In genomic region chr7:66060066-66060956, GRCm38 (mm10) we compare ENCODE assay signal across 8 mouse cellular contexts. TPM values are rescaled to one million over a fixed set of nuclear protein-coding genes. Genes with fewer than 3 reads are reported as not detected.
DNase-seq lines count a peak whose midpoint lies in the region; ATAC-seq lines count a peak whose summit lies in the region.

No protein-coding gene starts in this region.

- H3K36me3 ChIP-seq in intestine, embryonic 14.5 days (ENCODE audit: control insufficient read depth, insufficient read depth, low read length): peaks cover 30% of the 10 kb centered on the region

- under 1% methylated on average over 52 of the region's 64 CpGs for WGBS in intestine, embryonic 14.5 days

- DNase-seq in adrenal gland, adult 18-20 months (ENCODE audit: low spot score in 2 of 2): peak; percentile 85
- peak; percentile 94 for DNase-seq in embryo, embryonic 10.5 days (ENCODE audit: low spot score)
- peak; percentile 87 for DNase-seq in gastrocnemius, postnatal 14 days
- DNase-seq in intestine, embryonic 14.5 days (ENCODE audit: low spot score): peak; percentile 95
- DNase-seq in left cerebral cortex, postnatal 14 days (ENCODE audit: low spot score in 2 of 2): peak; percentile 80 to 90
- DNase-seq in right cerebral cortex, postnatal 14 days: peak; percentile 88
- DNase-seq in urinary bladder, postnatal 25 days (ENCODE audit: low spot score): peak; percentile 86

- peaks cover 13% of the 10 kb centered on the region; the same call in 1 of the 2 replicates for H3K4me1 ChIP-seq in intestine, embryonic 14.5 days (replicated peaks; ENCODE audit: control insufficient read depth, insufficient read depth, low read length)

- H3K9ac ChIP-seq in intestine, embryonic 14.5 days (ENCODE audit: low read length): peak overlapping the region; percentile 92

- H3K4me2 ChIP-seq in intestine, embryonic 14.5 days (ENCODE audit: low read length): peak overlapping the region; percentile 93

- intact Hi-C loops in gastrocnemius, postnatal 14 days (cut with DNase I; ENCODE audit: low total_unique reads): no loop called here
- intact Hi-C loops in left cerebral cortex, postnatal 14 days (cut with DNase I): no loop called here

- H3K27ac ChIP-seq in intestine, embryonic 14.5 days (ENCODE audit: low read depth): peak overlapping the region; percentile 57; the same call in 1 of the 2 replicates

- H3K27me3 ChIP-seq in intestine, embryonic 14.5 days (replicated peaks; ENCODE audit: control insufficient read depth, insufficient read depth, low read length): no peaks in the 10 kb centered on the region

- peak overlapping the region; percentile 91 for H3K4me3 ChIP-seq in intestine, embryonic 14.5 days (ENCODE audit: low read depth, low read length)

- ATAC-seq in intestine, embryonic 14.5 days (replicated peaks; ENCODE audit: low FRiP score, low TSS enrichment, low read depth): peak; percentile 94
- ATAC-seq in megakaryocyte-erythroid progenitor cell, adult 5-6 weeks (replicated peaks; ENCODE audit: low FRiP score, low TSS enrichment, poor library complexity, severe bottlenecking): peak; percentile 89

- no peaks in the 10 kb centered on the region for H3K9me3 ChIP-seq in intestine, embryonic 14.5 days (ENCODE audit: control insufficient read depth, low read length)

RNA-seq across cellular contexts. Expression of gene Snrpa1, which starts 1.5 kb away (rescaled TPM):
- total RNA-seq in adrenal gland, adult 18-20 months (2021): 10 to 100 TPM; 33.8 to 37.2 TPM
- 10 to 100 TPM; 17.3 to 17.9 TPM for total RNA-seq in gastrocnemius, postnatal 14 days (2021)
- 178 and 191 TPM in 2 replicates for polyA plus RNA-seq in intestine, embryonic 14.5 days (2014; fragmentation: Nextera tagmentation; extraction: Ambion mirVana)
- 10 to 100 TPM; 32.6 to 33.1 TPM for total RNA-seq in left cerebral cortex, postnatal 14 days (2021)
- 141 and 167 TPM in 2 replicates for total RNA-seq in megakaryocyte-erythroid progenitor cell, adult 5-6 weeks (2014; fragmentation: Nextera tagmentation)
- 151 and 194 TPM in 2 replicates for total RNA-seq in megakaryocyte-erythroid progenitor cell, adult 5-6 weeks (2017)

RNA-seq across cellular contexts. Expression of gene Gm45213, which starts 16.9 kb away (rescaled TPM):
- not detected for total RNA-seq in adrenal gland, adult 18-20 months (2021)
- not detected for total RNA-seq in gastrocnemius, postnatal 14 days (2021)
- polyA plus RNA-seq in intestine, embryonic 14.5 days (2014; fragmentation: Nextera tagmentation; extraction: Ambion mirVana): not detected in 2 replicates
- total RNA-seq in left cerebral cortex, postnatal 14 days (2021): not detected
- total RNA-seq in megakaryocyte-erythroid progenitor cell, adult 5-6 weeks (2014; fragmentation: Nextera tagmentation): not detected in 2 replicates
- total RNA-seq in megakaryocyte-erythroid progenitor cell, adult 5-6 weeks (2017): not detected in 2 replicates

RNA-seq across cellular contexts. Expression of gene Selenos, which starts 19.1 kb away (rescaled TPM):
- total RNA-seq in adrenal gland, adult 18-20 months (2021): 100 to 1,000 TPM in 1 of 2 experiments, 10 to 100 TPM in 1; 79.4 to 118 TPM
- total RNA-seq in gastrocnemius, postnatal 14 days (2021): 10 to 100 TPM; 23.9 to 24.3 TPM
- 87.9 and 97.5 TPM in 2 replicates for polyA plus RNA-seq in intestine, embryonic 14.5 days (2014; fragmentation: Nextera tagmentation; extraction: Ambion mirVana)
- 10 to 100 TPM; 50.6 to 53.7 TPM for total RNA-seq in left cerebral cortex, postnatal 14 days (2021)
- total RNA-seq in megakaryocyte-erythroid progenitor cell, adult 5-6 weeks (2014; fragmentation: Nextera tagmentation): 38.0 and 42.2 TPM in 2 replicates
- 44.9 and 47.5 TPM in 2 replicates for total RNA-seq in megakaryocyte-erythroid progenitor cell, adult 5-6 weeks (2017)

RNA-seq across cellular contexts. Expression of gene Chsy1, which starts 49.0 kb away (rescaled TPM):
- total RNA-seq in adrenal gland, adult 18-20 months (2021): 10 to 100 TPM; 15.1 to 17.4 TPM
- total RNA-seq in gastrocnemius, postnatal 14 days (2021): 1 to 10 TPM; 6.9 to 7.6 TPM
- 18.9 and 21.4 TPM in 2 replicates for polyA plus RNA-seq in intestine, embryonic 14.5 days (2014; fragmentation: Nextera tagmentation; extraction: Ambion mirVana)
- total RNA-seq in left cerebral cortex, postnatal 14 days (2021): 10 to 100 TPM; 17.2 to 18.5 TPM
- 11.4 and 14.8 TPM in 2 replicates for total RNA-seq in megakaryocyte-erythroid progenitor cell, adult 5-6 weeks (2014; fragmentation: Nextera tagmentation)
- 14.4 and 26.4 TPM in 2 replicates for total RNA-seq in megakaryocyte-erythroid progenitor cell, adult 5-6 weeks (2017)

Comparison
In these comparisons a context has a peak if more than half of its experiments do, and no peak if none do; other contexts are left out.
1. Peak in every context shown above with its lines: DNase-seq, ATAC-seq, H3K4me3 ChIP-seq and H3K27ac ChIP-seq.